Mouse (Mus musculus) small intestine, adult 2 months (tissue): ENCODE measurements around the gene Add2. TPM values are rescaled to one million over a fixed set of nuclear protein-coding genes. Genes with fewer than 3 reads are reported as not detected.

ENCODE experiments used
- H3K27ac ChIP-seq: fragments of 200-500 bp; 2 replicates; pipeline ENCODE4 v1.5.1; 2012; ENCODE audit warnings: low read depth, low read length, control low read depth, inconsistent platforms; ENCODE audit not compliant: insufficient read depth
- H3K27me3 ChIP-seq: fragments of 200-500 bp; 2 replicates; pipeline ENCODE4 v1.6.1; 2012; ENCODE audit warnings: mild to moderate bottlenecking, moderate library complexity, low read length, inconsistent platforms; ENCODE audit not compliant: control insufficient read depth, insufficient read depth
- H3K36me3 ChIP-seq: fragments of 200-500 bp; 2 replicates; pipeline ENCODE4 v1.6.1; 2012; ENCODE audit warnings: mild to moderate bottlenecking, low read length, control low read depth, inconsistent platforms; ENCODE audit not compliant: control insufficient read depth, insufficient read depth
- H3K4me1 ChIP-seq: fragments of 200-500 bp; 2 replicates; pipeline ENCODE4 v1.6.1; 2012; ENCODE audit warnings: low read length, inconsistent platforms, mixed read lengths; ENCODE audit not compliant: control insufficient read depth, insufficient read depth, insufficient read length
- H3K4me3 ChIP-seq: fragments of 200-500 bp; 2 replicates; pipeline ENCODE4 v1.5.1; 2012; ENCODE audit warnings: low read depth, mild to moderate bottlenecking, control low read depth, inconsistent platforms, low read length, moderate library complexity
- CTCF ChIP-seq: fragments of 200-500 bp; IDR thresholded peaks from 2 replicates; pipeline ENCODE4 v1.5.1; 2012; ENCODE audit warnings: low read depth, mild to moderate bottlenecking, control low read depth, inconsistent platforms, low read length, moderate library complexity, mixed read lengths; ENCODE audit not compliant: insufficient replicate concordance, insufficient read length; ENCODE audit errors: extremely low read depth
- POLR2A ChIP-seq: fragments of 200-500 bp; IDR thresholded peaks from 2 replicates; pipeline ENCODE4 v1.6.1; 2012; ENCODE audit warnings: low read depth, mild to moderate bottlenecking, control low read depth, inconsistent platforms, low read length, moderate library complexity
- WGBS: fragments of 180-500 bp; shearing (Covaris S2); methylation state at CpG from one replicate; pipeline ENCODE4 v1.1.7; 2018; 5-methylcytosine and 5-hydroxymethylcytosine counted together
- polyA plus RNA-seq: library from polyadenylated mRNA; depleted of rRNA; stranded (reverse); fragments of >200 nt; gene quantifications from 2 replicates; pipeline ENCODE4 v1.2.3, GENCODE M21; 2012

Add2 gene
- polyA plus RNA-seq, 1 experiment: 0.30 TPM

- Histone ChIP-seq H3K27me3 (no peaks in the 10 kb centered on the region), H3K4me1 (no peaks in the 10 kb centered on the region), H3K36me3 (no peaks in the 10 kb centered on the region), H3K4me3 (no peak overlapping the region), H3K27ac (no peak overlapping the region)
- 77% methylated on average over 5 of the region's 5 CpGs for whole genome bisulfite sequencing
- TF ChIP-seq POLR2A: no peak
- no peak for TF ChIP-seq CTCF
Measured at GRCm38 (mm10) chr6:86101451-86101850, 73.0 kb downstream of the Add2 start.

- 84% methylated on average over 5 of the region's 5 CpGs for WGBS
- Histone ChIP-seq H3K27ac (no peak overlapping the region), H3K27me3 (no peaks in the 10 kb centered on the region), H3K4me1 (no peaks in the 10 kb centered on the region), H3K4me3 (no peak overlapping the region), H3K36me3 (no peaks in the 10 kb centered on the region)
- no peak for TF ChIP-seq CTCF
- no peak for TF ChIP-seq POLR2A
Measured at GRCm38 (mm10) chr6:86102874-86103273, 74.4 kb downstream of the Add2 start.

- no peaks in the 10 kb centered on the region for H3K4me1 ChIP-seq
- TF ChIP-seq POLR2A (no peak), CTCF (no peak)
- 37% methylated on average over 4 of the region's 4 CpGs for WGBS
Measured at GRCm38 (mm10) chr6:86103614-86104013, 75.1 kb downstream of the Add2 start.

GRCm38 (mm10) chr6:86104719-86105118 is 76.2 kb downstream of the Add2 start:
- TF ChIP-seq CTCF: no peak
- TF ChIP-seq POLR2A: no peak
- Histone ChIP-seq H3K27ac (no peak overlapping the region), H3K27me3 (no peaks in the 10 kb centered on the region), H3K4me1 (no peaks in the 10 kb centered on the region), H3K4me3 (no peak overlapping the region), H3K36me3 (no peaks in the 10 kb centered on the region)
- WGBS: 62% methylated on average over 4 of the region's 4 CpGs

More at GRCm38 (mm10) chr6:86103614-86104013, 75.1 kb downstream of the Add2 start:
- Histone ChIP-seq H3K27ac (no peak overlapping the region), H3K4me3 (no peak overlapping the region), H3K36me3 (no peaks in the 10 kb centered on the region), H3K27me3 (no peaks in the 10 kb centered on the region)

GRCm38 (mm10) chr6:86106045-86106444 is 77.6 kb downstream of the Add2 start:
- no peak for TF ChIP-seq POLR2A
- TF ChIP-seq CTCF: no peak
- H3K4me3 ChIP-seq: no peak overlapping the region

GRCm38 (mm10) chr6:86107101-86107500 is 78.6 kb downstream of the Add2 start:
- Histone ChIP-seq H3K27me3 (no peaks in the 10 kb centered on the region), H3K4me1 (no peaks in the 10 kb centered on the region), H3K36me3 (no peaks in the 10 kb centered on the region), H3K4me3 (no peak overlapping the region), H3K27ac (no peak overlapping the region)
- WGBS: 64% methylated on average over 4 of the region's 4 CpGs
- TF ChIP-seq POLR2A (no peak), CTCF (no peak)

More at GRCm38 (mm10) chr6:86106045-86106444, 77.6 kb downstream of the Add2 start:
- Histone ChIP-seq H3K36me3 (no peaks in the 10 kb centered on the region), H3K27ac (no peak overlapping the region), H3K27me3 (no peaks in the 10 kb centered on the region), H3K4me1 (no peaks in the 10 kb centered on the region)
- WGBS: 56% methylated on average over 12 of the region's 12 CpGs

GRCm38 (mm10) chr6:86115843-86116242 is 87.4 kb downstream of the Add2 start:
- no peaks in the 10 kb centered on the region for H3K27me3 ChIP-seq
- H3K36me3 ChIP-seq: no peaks in the 10 kb centered on the region
- TF ChIP-seq POLR2A (no peak), CTCF (no peak)
- WGBS: 24% methylated on average over 3 of the region's 3 CpGs
- no peak overlapping the region for H3K27ac ChIP-seq
- no peaks in the 10 kb centered on the region for H3K4me1 ChIP-seq
- no peak overlapping the region for H3K4me3 ChIP-seq
